Mouse (Mus musculus): ENCODE data around the gene Sptssa.
A peak's percentile ranks its signal among the peaks of the same experiment; 100 is the strongest.

- TF ChIP-seq POLR2A (IDR thresholded peaks at IDR 0.05; ENCODE audit: extremely low read depth, insufficient read depth, low read length): no peak
- TF ChIP-seq CTCF (IDR thresholded peaks at IDR 0.05; ENCODE audit: low read depth, low read length): peak; percentile 23
Measured at GRCm38 (mm10) chr12:54675396-54675795, 19.0 kb upstream of the Sptssa start.

Data from liver, adult 2 months (tissue).